Mouse (Mus musculus) heart, embryonic 16.5 days (tissue): ENCODE results near the gene Cryzl2. TPM values are rescaled to one million over a fixed set of nuclear protein-coding genes. Genes with fewer than 3 reads are reported as not detected.

Source experiments
- ATAC-seq: fragments of 200-750 bp; cut with Nextera tagmentation; replicated peaks from 2 replicates; pipeline ENCODE4 v1.8.0; 2017; ENCODE audit warnings: moderate number of reproducible peaks; ENCODE audit not compliant: insufficient read depth, low FRiP score; ENCODE audit errors: extremely low read depth
- H3K27ac ChIP-seq: fragments of 300-500 bp; sonication (generic); 2 replicates; pipeline ENCODE4 v1.5.1; 2014; ENCODE audit warnings: mild to moderate bottlenecking, low read length, control low read depth, moderate library complexity
- H3K27me3 ChIP-seq: fragments of 300-500 bp; sonication (generic); 2 replicates; pipeline ENCODE4 v1.6.1; 2014; ENCODE audit warnings: low read length, mixed read lengths; ENCODE audit not compliant: control insufficient read depth, insufficient read depth
- H3K36me3 ChIP-seq: fragments of 300-500 bp; sonication (generic); 2 replicates; pipeline ENCODE4 v1.6.1; 2014; ENCODE audit not compliant: control insufficient read depth, insufficient read depth
- H3K4me1 ChIP-seq: fragments of 300-500 bp; sonication (generic); 2 replicates; pipeline ENCODE4 v1.6.1; 2014; ENCODE audit warnings: low read length, mixed read lengths; ENCODE audit not compliant: control insufficient read depth, insufficient read depth
- H3K4me2 ChIP-seq: fragments of 300-500 bp; sonication (generic); 2 replicates; pipeline ENCODE4 v1.6.1; 2014; ENCODE audit warnings: low read depth, mild to moderate bottlenecking, control low read depth, low read length
- H3K4me3 ChIP-seq: fragments of 300-500 bp; sonication (generic); 2 replicates; pipeline ENCODE4 v1.5.1; 2014; ENCODE audit warnings: mild to moderate bottlenecking, control low read depth, low read length
- H3K9ac ChIP-seq: fragments of 300-500 bp; sonication (generic); 2 replicates; pipeline ENCODE4 v1.6.1; 2014; ENCODE audit warnings: low read length, control low read depth
- H3K9me3 ChIP-seq: fragments of 300-500 bp; sonication (generic); replicated peaks from 2 replicates; pipeline ENCODE4 v1.6.1; 2016; ENCODE audit warnings: low read length; ENCODE audit not compliant: control insufficient read depth
- WGBS: fragments of 180-500 bp; shearing (Covaris S2); extraction: QIAGEN DNeasy Blood & Tissue Kit; methylation state at CpG from one replicate; pipeline ENCODE4 v1.1.7; 2014; 5-methylcytosine and 5-hydroxymethylcytosine counted together
- polyA plus RNA-seq: library from polyadenylated mRNA; unstranded; fragments of >200 nt; fragmentation: Nextera tagmentation; extraction: Ambion mirVana; gene quantifications from 2 replicates; pipeline ENCODE4 v1.2.1, GENCODE M21; 2015

The Cryzl2 gene
- polyA plus RNA-seq, 1 experiment from 2014 or later, result 33.0 TPM

- Histone ChIP-seq H3K4me1 (peaks cover 24% of the 10 kb centered on the region), H3K36me3 (peaks cover 3% of the 10 kb centered on the region; the same call in 1 of the 2 replicates), H3K4me3 (no peak overlapping the region), H3K9ac (peak overlapping the region; percentile 46; the same call in 1 of the 2 replicates), H3K4me2 (peak overlapping the region; percentile 35), H3K27ac (peak overlapping the region; percentile 66), H3K9me3 (no peaks in the 10 kb centered on the region), H3K27me3 (no peaks in the 10 kb centered on the region)
- WGBS, result 20% methylated on average over 3 of the region's 3 CpGs
- ATAC-seq, result no peak
Observed at GRCm38 (mm10) chr1:157417414-157417813, 41.0 kb upstream of the Cryzl2 start.

GRCm38 (mm10) chr1:157417861-157418260, 40.5 kb upstream of the Cryzl2 start:
- Histone ChIP-seq H3K4me3 (no peak overlapping the region), H3K27me3 (no peaks in the 10 kb centered on the region), H3K36me3 (peaks cover 3% of the 10 kb centered on the region; the same call in 1 of the 2 replicates), H3K27ac (peak overlapping the region; percentile 66), H3K4me2 (peak overlapping the region; percentile 35), H3K9me3 (no peaks in the 10 kb centered on the region), H3K9ac (peak overlapping the region; percentile 46; the same call in 1 of the 2 replicates), H3K4me1 (peaks cover 24% of the 10 kb centered on the region)
- no peak for ATAC-seq
- 33% methylated on average over 7 of the region's 7 CpGs for WGBS

GRCm38 (mm10) chr1:157425741-157426427, 32.5 kb upstream of the Cryzl2 start:
- Histone ChIP-seq H3K4me1 (peaks cover 8% of the 10 kb centered on the region; the same call in 1 of the 2 replicates), H3K36me3 (no peaks in the 10 kb centered on the region), H3K4me2 (peak overlapping the region; percentile 33), H3K9me3 (no peaks in the 10 kb centered on the region), H3K27ac (no peak overlapping the region), H3K4me3 (no peak overlapping the region), H3K9ac (no peak overlapping the region), H3K27me3 (no peaks in the 10 kb centered on the region)
- WGBS, result 27% methylated on average over 8 of the region's 8 CpGs
- no peak for ATAC-seq

GRCm38 (mm10) chr1:157426933-157427332, 31.4 kb upstream of the Cryzl2 start:
- H3K36me3 ChIP-seq, result no peaks in the 10 kb centered on the region
- peaks cover 8% of the 10 kb centered on the region; the same call in 1 of the 2 replicates for H3K4me1 ChIP-seq
- no peak overlapping the region for H3K4me3 ChIP-seq
- H3K4me2 ChIP-seq, result no peak overlapping the region
- H3K27ac ChIP-seq, result no peak overlapping the region
- H3K9me3 ChIP-seq, result no peaks in the 10 kb centered on the region
- no peaks in the 10 kb centered on the region for H3K27me3 ChIP-seq
- ATAC-seq, result no peak
- H3K9ac ChIP-seq, result no peak overlapping the region
- 24% methylated on average over 1 of the region's 1 CpGs for WGBS

GRCm38 (mm10) chr1:157427604-157428003, 30.8 kb upstream of the Cryzl2 start:
- H3K4me2 ChIP-seq, result no peak overlapping the region

GRCm38 (mm10) chr1:157428366-157428765, 30.0 kb upstream of the Cryzl2 start:
- Histone ChIP-seq H3K4me2 (no peak overlapping the region), H3K4me3 (no peak overlapping the region), H3K9ac (no peak overlapping the region), H3K36me3 (no peaks in the 10 kb centered on the region), H3K4me1 (peaks cover 8% of the 10 kb centered on the region; the same call in 1 of the 2 replicates), H3K9me3 (no peaks in the 10 kb centered on the region), H3K27ac (no peak overlapping the region), H3K27me3 (no peaks in the 10 kb centered on the region)
- WGBS, result 79% methylated on average over 3 of the region's 3 CpGs
- no peak for ATAC-seq

More at GRCm38 (mm10) chr1:157427604-157428003, 30.8 kb upstream of the Cryzl2 start:
- H3K27me3 ChIP-seq, result no peaks in the 10 kb centered on the region
- peaks cover 8% of the 10 kb centered on the region; the same call in 1 of the 2 replicates for H3K4me1 ChIP-seq
- no peak overlapping the region for H3K9ac ChIP-seq
- no peaks in the 10 kb centered on the region for H3K9me3 ChIP-seq
- H3K27ac ChIP-seq, result no peak overlapping the region
- 92% methylated on average over 4 of the region's 4 CpGs for WGBS
- H3K4me3 ChIP-seq, result no peak overlapping the region
- H3K36me3 ChIP-seq, result no peaks in the 10 kb centered on the region
- no peak for ATAC-seq

- ATAC-seq, result no peak
Observed at GRCm38 (mm10) chr1:157433316-157433715, 25.1 kb upstream of the Cryzl2 start.

GRCm38 (mm10) chr1:157434404-157434803, 24.0 kb upstream of the Cryzl2 start:
- 89% methylated on average over 4 of the region's 4 CpGs for WGBS
- no peaks in the 10 kb centered on the region for H3K9me3 ChIP-seq
- no peak overlapping the region for H3K4me3 ChIP-seq
- peaks cover 5% of the 10 kb centered on the region for H3K4me1 ChIP-seq
- no peak overlapping the region for H3K27ac ChIP-seq
- no peaks in the 10 kb centered on the region for H3K27me3 ChIP-seq
- no peak for ATAC-seq
- no peaks in the 10 kb centered on the region for H3K36me3 ChIP-seq
- no peak overlapping the region for H3K9ac ChIP-seq
- H3K4me2 ChIP-seq, result no peak overlapping the region

More at GRCm38 (mm10) chr1:157433316-157433715, 25.1 kb upstream of the Cryzl2 start:
- Histone ChIP-seq H3K27ac (no peak overlapping the region), H3K36me3 (no peaks in the 10 kb centered on the region), H3K27me3 (no peaks in the 10 kb centered on the region), H3K4me2 (no peak overlapping the region), H3K4me3 (no peak overlapping the region), H3K4me1 (0 out of 2 replicates have a peak, but pooled peaks cover 2% of the 10 kb centered on the region), H3K9me3 (no peaks in the 10 kb centered on the region), H3K9ac (no peak overlapping the region)
- 39% methylated on average over 3 of the region's 3 CpGs for WGBS

GRCm38 (mm10) chr1:157435926-157436325, 22.5 kb upstream of the Cryzl2 start:
- H3K27ac ChIP-seq, result no peak overlapping the region

More at GRCm38 (mm10) chr1:157435926-157436325, 22.5 kb upstream of the Cryzl2 start:
- H3K9ac ChIP-seq, result no peak overlapping the region
- H3K4me2 ChIP-seq, result no peak overlapping the region
- 54% methylated on average over 6 of the region's 6 CpGs for WGBS
- no peaks in the 10 kb centered on the region for H3K9me3 ChIP-seq
- H3K36me3 ChIP-seq, result no peaks in the 10 kb centered on the region
- no peak for ATAC-seq
- no peaks in the 10 kb centered on the region for H3K27me3 ChIP-seq
- H3K4me3 ChIP-seq, result no peak overlapping the region
- peaks cover 11% of the 10 kb centered on the region for H3K4me1 ChIP-seq
